Mouse (Mus musculus) stomach, postnatal 0 days (tissue): ENCODE data around the gene Sele. TPM values are rescaled to one million over a fixed set of nuclear protein-coding genes. Genes with fewer than 3 reads are reported as not detected.

ENCODE experiments used
- ATAC-seq: fragments of 200-750 bp; cut with Nextera tagmentation; 2 replicates; pipeline ENCODE4 v1.8.0; 2017; ENCODE audit not compliant: low FRiP score, low TSS enrichment
- DNase-seq: peaks from one replicate; pipeline ENCODE4 v3.0.0-alpha.2; 2016; ENCODE audit warnings: low spot score
- H3K27ac ChIP-seq: fragments of 300-500 bp; sonication (generic); replicated peaks from 2 replicates; pipeline ENCODE4 v1.5.1; 2014; ENCODE audit warnings: mild to moderate bottlenecking, control low read depth
- H3K27me3 ChIP-seq: fragments of 300-500 bp; sonication (generic); 2 replicates; pipeline ENCODE4 v1.6.1; 2014; ENCODE audit warnings: low read length; ENCODE audit not compliant: control insufficient read depth, insufficient read depth
- H3K36me3 ChIP-seq: fragments of 300-500 bp; sonication (generic); 2 replicates; pipeline ENCODE4 v1.6.1; 2014; ENCODE audit warnings: low read length, mixed read lengths; ENCODE audit not compliant: control insufficient read depth, insufficient read depth
- H3K4me1 ChIP-seq: fragments of 300-500 bp; sonication (generic); replicated peaks from 2 replicates; pipeline ENCODE4 v1.6.1; 2014; ENCODE audit warnings: antibody characterized with exemption; ENCODE audit not compliant: control insufficient read depth, insufficient read depth
- H3K4me2 ChIP-seq: fragments of 300-500 bp; sonication (generic); replicated peaks from 2 replicates; pipeline ENCODE4 v1.6.1; 2014; ENCODE audit warnings: low read depth, mild to moderate bottlenecking, control low read depth, moderate library complexity
- H3K4me3 ChIP-seq: fragments of 300-500 bp; sonication (generic); 2 replicates; pipeline ENCODE4 v1.5.1; 2014; ENCODE audit warnings: low read depth, low read length, control low read depth
- H3K9ac ChIP-seq: fragments of 300-500 bp; sonication (generic); 2 replicates; pipeline ENCODE4 v1.6.1; 2014; ENCODE audit warnings: mild to moderate bottlenecking, low read length, control low read depth, mixed read lengths
- H3K9me3 ChIP-seq: fragments of 300-500 bp; sonication (generic); 2 replicates; pipeline ENCODE4 v1.6.1; 2016; ENCODE audit warnings: low read length; ENCODE audit not compliant: control insufficient read depth
- CTCF ChIP-seq: IDR thresholded peaks from 2 replicates; pipeline ENCODE4 v1.5.1; 2016; ENCODE audit warnings: antibody characterized with exemption, low read depth, mild to moderate bottlenecking, moderate library complexity
- EP300 ChIP-seq: optimal IDR thresholded peaks from 2 replicates; pipeline ENCODE3; 2016; ENCODE audit warnings: antibody characterized with exemption
- WGBS: fragments of 180-500 bp; shearing (Covaris S2); extraction: QIAGEN DNeasy Blood & Tissue Kit; methylation state at CpG from one replicate; pipeline ENCODE4 v1.1.7; 2014; 5-methylcytosine and 5-hydroxymethylcytosine counted together
- polyA plus RNA-seq: library from polyadenylated mRNA; unstranded; fragments of >200 nt; fragmentation: Nextera tagmentation; extraction: Ambion mirVana; gene quantifications from 2 replicates; pipeline ENCODE4 v1.2.1, GENCODE M21; 2015

Sele gene
- polyA plus RNA-seq, 1 experiment from 2014 or later, result 0.04 TPM

- Histone ChIP-seq H3K27me3 (no peaks in the 10 kb centered on the region), H3K9me3 (no peaks in the 10 kb centered on the region), H3K4me1 (no peaks in the 10 kb centered on the region), H3K27ac (no peak overlapping the region), H3K36me3 (no peaks in the 10 kb centered on the region), H3K4me3 (no peak overlapping the region), H3K4me2 (no peak overlapping the region), H3K9ac (no peak overlapping the region)
- DNase-seq (no peak), ATAC-seq (no peak)
- 79% methylated on average over 4 of the region's 4 CpGs for WGBS
- TF ChIP-seq CTCF, result no peak
- TF ChIP-seq EP300, result no peak
Measured at GRCm38 (mm10) chr1:164078323-164078741, 30.3 kb downstream of the Sele start.

- Histone ChIP-seq H3K4me1 (no peaks in the 10 kb centered on the region), H3K36me3 (no peaks in the 10 kb centered on the region), H3K9me3 (no peaks in the 10 kb centered on the region), H3K9ac (no peak overlapping the region), H3K27ac (no peak overlapping the region), H3K4me2 (no peak overlapping the region), H3K4me3 (no peak overlapping the region), H3K27me3 (no peaks in the 10 kb centered on the region)
- no peak for ATAC-seq
- DNase-seq, result no peak
- 75% methylated on average over 11 of the region's 11 CpGs for WGBS
- no peak for TF ChIP-seq EP300
- no peak for TF ChIP-seq CTCF
Measured at GRCm38 (mm10) chr1:164079091-164079490, 31.1 kb downstream of the Sele start.

GRCm38 (mm10) chr1:164083046-164083445 lies 35.0 kb downstream of the Sele start:
- WGBS, result 90% methylated on average over 4 of the region's 4 CpGs

GRCm38 (mm10) chr1:164086797-164087196 lies 38.8 kb downstream of the Sele start:
- no peak for TF ChIP-seq EP300
- TF ChIP-seq CTCF, result no peak
- Histone ChIP-seq H3K4me1 (no peaks in the 10 kb centered on the region), H3K4me2 (no peak overlapping the region), H3K9me3 (no peaks in the 10 kb centered on the region), H3K4me3 (no peak overlapping the region), H3K36me3 (no peaks in the 10 kb centered on the region), H3K9ac (no peak overlapping the region), H3K27ac (no peak overlapping the region), H3K27me3 (no peaks in the 10 kb centered on the region)
- no peak for ATAC-seq
- WGBS, result 77% methylated on average over 3 of the region's 3 CpGs
- no peak for DNase-seq

More at GRCm38 (mm10) chr1:164083046-164083445, 35.0 kb downstream of the Sele start:
- Histone ChIP-seq H3K4me2 (no peak overlapping the region), H3K9ac (no peak overlapping the region), H3K9me3 (no peaks in the 10 kb centered on the region), H3K27me3 (no peaks in the 10 kb centered on the region), H3K4me1 (no peaks in the 10 kb centered on the region), H3K4me3 (no peak overlapping the region), H3K36me3 (no peaks in the 10 kb centered on the region), H3K27ac (no peak overlapping the region)
- no peak for TF ChIP-seq EP300
- no peak for TF ChIP-seq CTCF
- DNase-seq (no peak), ATAC-seq (no peak)

- no peak for TF ChIP-seq CTCF
- no peak for TF ChIP-seq EP300
- no peaks in the 10 kb centered on the region for H3K27me3 ChIP-seq
- H3K4me1 ChIP-seq, result no peaks in the 10 kb centered on the region
- ATAC-seq (no peak), DNase-seq (no peak)
- H3K9ac ChIP-seq, result no peak overlapping the region
- no peak overlapping the region for H3K27ac ChIP-seq
- H3K36me3 ChIP-seq, result no peaks in the 10 kb centered on the region
- 87% methylated on average over 5 of the region's 5 CpGs for WGBS
- no peak overlapping the region for H3K4me3 ChIP-seq
- no peak overlapping the region for H3K4me2 ChIP-seq
- no peaks in the 10 kb centered on the region for H3K9me3 ChIP-seq
Measured at GRCm38 (mm10) chr1:164087872-164088271, 39.8 kb downstream of the Sele start.

- TF ChIP-seq EP300 (no peak), CTCF (no peak)
- Histone ChIP-seq H3K4me1 (no peaks in the 10 kb centered on the region), H3K36me3 (no peaks in the 10 kb centered on the region), H3K9me3 (no peaks in the 10 kb centered on the region), H3K4me3 (no peak overlapping the region), H3K27me3 (no peaks in the 10 kb centered on the region), H3K4me2 (no peak overlapping the region), H3K9ac (no peak overlapping the region), H3K27ac (no peak overlapping the region)
- ATAC-seq (no peak), DNase-seq (no peak)
- WGBS, result 22% methylated on average over 6 of the region's 6 CpGs
Measured at GRCm38 (mm10) chr1:164096780-164097179, 48.7 kb downstream of the Sele start.
